Mouse (Mus musculus): ENCODE measurements at regions not wholly inside any gene's neighbourhood (a gene's known extent, or its start where the extent isn't known, plus 50 kb on each side); places are given as distances from the start of the nearest gene placed in this dataset.
"Not testable (repeated sequence)": the region's sequence is repeated elsewhere in the genome, so short reads cannot be mapped to it uniquely, and the experiment has no call there.

DNA sequence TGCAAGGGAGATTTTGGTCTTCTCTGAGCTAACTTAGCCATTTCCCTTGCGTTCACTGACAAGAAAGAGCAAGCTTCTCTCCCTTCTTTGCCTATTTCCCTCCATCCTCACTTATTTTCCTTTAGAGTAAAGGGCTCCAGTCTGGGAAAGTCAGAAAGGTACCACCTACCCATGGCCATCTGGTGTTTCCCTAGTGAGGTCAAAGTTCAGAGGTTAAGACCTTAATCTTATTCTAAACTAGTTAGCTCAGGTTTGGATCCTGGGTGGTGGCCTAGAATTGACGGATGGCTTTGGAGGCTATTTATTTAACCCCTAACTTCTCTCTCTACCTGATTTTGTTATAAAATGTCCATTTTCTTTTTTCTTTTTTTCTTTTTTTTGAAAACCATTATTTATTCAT, 472.6 kb upstream of the Sall1 start:
- no peak for DNase-seq

GRCm38 (mm10) chr8:89514270-89514669, 470.3 kb upstream of the Sall1 start:
- no peak for DNase-seq

GRCm38 (mm10) chr8:89507639-89508038, 463.7 kb upstream of the Sall1 start:
- no peak for DNase-seq

DNA sequence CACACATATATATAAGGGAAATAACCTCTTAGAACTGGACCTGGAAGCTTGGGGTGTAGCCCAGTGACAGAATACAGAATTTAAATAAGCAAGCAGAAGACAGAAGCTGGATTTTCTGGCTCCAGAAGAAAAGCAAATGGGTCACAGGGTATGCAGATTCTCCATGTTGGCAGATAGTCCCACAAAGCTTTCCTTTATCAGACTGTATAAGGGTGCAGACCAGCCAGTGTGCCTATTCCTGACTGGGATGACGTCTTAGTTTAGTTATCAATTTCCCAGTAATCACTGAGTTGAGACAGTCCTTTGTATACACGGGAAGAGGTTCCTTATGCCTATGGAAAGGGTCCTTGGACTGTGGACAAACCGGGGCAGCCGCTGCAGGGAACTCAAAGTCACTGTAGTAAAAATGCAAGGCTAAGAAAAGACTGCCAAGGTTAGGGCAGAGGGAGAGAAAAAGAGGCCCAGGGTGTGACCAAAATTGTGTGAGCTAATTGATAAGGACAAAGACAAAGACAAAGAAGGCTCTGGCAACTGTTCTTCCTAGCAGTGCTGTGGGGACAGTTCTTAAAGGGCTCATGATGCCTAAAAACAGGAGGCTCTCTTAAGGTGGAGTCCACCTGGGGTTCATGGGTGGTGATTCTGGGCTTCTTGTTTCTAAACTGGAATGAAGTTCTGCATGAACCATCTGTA, 459.7 kb upstream of the Sall1 start:
- DNase-seq, result no peak

DNA sequence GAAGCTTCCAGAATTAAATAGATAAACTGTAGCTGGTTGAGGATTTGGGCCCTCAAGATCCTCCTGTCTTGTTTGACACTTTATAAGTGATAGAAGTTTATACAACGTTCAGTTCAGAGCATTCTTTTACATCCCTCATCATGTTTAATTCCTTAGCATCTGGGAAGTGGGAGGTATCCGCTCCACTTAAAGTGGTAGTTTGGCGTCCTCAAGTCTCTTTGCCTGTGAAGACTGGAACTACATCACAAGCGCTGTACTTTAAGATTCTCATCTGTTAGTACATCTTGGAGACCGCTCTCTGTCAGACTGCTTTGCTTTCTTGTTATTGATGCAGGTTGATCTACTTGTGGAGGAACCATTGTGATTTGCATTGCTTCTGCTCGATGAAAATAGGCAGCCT, 459.1 kb upstream of the Sall1 start:
- DNase-seq, result no peak

GRCm38 (mm10) chr8:89501756-89502155, 457.8 kb upstream of the Sall1 start:
- no peak for DNase-seq

GRCm38 (mm10) chr8:89499831-89500230, 455.9 kb upstream of the Sall1 start:
- no peak for DNase-seq

GRCm38 (mm10) chr8:89498088-89498695, 454.2 kb upstream of the Sall1 start:
- no peak for DNase-seq

DNA sequence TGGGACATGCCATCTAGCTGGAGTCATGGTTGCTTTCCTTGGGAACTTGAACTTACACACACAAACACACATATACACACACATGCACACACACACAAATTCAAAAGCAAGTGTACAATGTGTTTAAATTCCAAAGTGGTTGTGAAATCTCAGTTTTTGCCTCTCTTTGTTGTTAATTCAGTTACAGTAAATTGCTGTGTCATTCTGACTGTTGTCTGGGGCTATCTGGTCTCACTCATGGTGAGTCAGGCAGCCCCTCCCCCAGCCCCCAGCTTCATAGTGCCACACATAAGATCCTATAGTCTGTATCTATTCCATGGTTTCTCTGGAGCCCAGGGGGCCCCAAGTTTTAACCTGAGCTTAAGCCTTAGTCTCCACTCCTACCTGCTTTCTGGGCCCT, 448.4 kb upstream of the Sall1 start:
- DNase-seq, result no peak

DNA sequence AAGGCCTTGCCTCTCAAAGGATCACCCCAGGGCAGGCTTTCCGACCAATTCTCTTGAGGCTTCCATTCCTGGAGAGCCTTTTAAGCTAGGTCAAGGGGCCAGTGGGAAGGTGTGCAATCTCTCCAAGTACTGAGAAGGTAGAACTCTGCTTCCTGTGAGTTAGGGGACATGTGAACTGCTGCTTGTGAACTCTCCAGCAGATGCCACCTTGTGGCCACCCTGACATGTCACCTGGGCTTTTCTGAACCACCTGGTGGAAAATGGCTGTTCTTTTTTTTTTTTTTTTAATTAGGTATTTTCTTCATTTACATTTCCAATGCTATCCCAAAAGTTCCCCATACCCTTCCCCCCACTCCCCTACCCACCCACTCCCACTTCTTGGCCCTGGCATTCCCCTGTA, 438.5 kb upstream of the Sall1 start:
- not testable (repeated sequence) for DNase-seq

DNA sequence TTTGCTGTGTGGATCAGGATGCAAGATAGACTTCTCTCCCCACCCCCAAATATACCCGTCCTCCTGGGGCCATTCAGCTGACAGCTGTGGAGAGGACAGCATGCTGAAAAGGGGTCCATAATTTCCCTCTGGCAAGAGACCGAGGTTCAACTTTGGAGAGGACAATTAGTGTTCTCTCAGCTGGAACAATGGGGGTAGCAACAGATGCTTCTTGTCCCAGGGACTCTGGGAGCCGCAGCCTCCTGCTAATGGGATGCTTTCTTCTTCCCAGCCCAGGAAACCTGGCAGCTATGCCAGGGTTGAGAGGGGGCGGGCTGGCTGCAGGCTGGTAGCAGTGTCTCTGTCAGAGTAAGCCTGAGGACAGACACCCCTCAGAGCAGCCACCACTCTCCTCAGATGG, 433.0 kb upstream of the Sall1 start:
- no peak for DNase-seq

DNA sequence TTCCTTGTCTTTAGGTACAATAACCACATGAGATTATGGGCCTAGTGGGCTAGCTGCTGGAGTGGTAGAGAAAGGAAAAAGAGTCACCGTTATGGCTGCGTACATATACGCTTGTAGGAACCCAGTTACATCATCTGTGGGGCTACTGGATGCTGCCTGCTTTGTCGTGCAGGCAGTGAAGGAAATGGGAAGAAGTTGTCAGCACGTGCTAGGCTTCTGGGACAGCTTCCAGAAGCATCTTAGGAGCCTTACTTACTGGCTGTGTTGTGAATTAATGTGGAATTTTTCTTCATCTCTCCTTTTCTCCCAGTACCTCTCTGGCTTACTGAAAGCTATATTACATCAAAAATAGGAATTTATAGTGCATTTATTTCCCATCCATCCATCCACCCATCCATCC, 427.2 kb upstream of the Sall1 start:
- no peak for DNase-seq

GRCm38 (mm10) chr8:89468782-89469220, 424.8 kb upstream of the Sall1 start:
- peak; percentile 23 for DNase-seq

- no peak for DNase-seq
Observed at GRCm38 (mm10) chr8:89465211-89465753, 421.3 kb upstream of the Sall1 start.

DNA sequence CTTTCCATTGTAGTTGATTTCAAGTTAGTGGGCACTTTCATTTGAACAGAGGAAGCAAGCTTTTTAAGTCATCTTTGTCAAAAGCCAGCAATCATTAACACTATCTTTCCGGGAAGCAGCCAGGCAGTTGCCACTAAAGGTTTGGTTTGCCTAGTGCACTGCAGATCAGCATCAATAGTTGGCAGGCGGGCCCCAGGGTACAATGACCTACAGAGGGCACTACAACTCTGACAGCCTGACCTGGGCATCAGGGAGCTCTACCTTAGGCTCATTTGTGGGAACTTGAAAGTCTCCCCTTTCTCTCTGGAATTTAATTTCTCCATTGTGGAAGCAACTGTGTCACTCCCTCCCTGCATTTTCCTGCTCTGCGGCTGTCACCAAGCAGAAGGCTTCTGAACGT, 412.6 kb upstream of the Sall1 start:
- no peak for DNase-seq

- no peak for DNase-seq
Observed at GRCm38 (mm10) chr8:89455731-89456130, 411.8 kb upstream of the Sall1 start.

GRCm38 (mm10) chr8:89454197-89454596, 410.2 kb upstream of the Sall1 start:
- DNase-seq, result no peak

DNA sequence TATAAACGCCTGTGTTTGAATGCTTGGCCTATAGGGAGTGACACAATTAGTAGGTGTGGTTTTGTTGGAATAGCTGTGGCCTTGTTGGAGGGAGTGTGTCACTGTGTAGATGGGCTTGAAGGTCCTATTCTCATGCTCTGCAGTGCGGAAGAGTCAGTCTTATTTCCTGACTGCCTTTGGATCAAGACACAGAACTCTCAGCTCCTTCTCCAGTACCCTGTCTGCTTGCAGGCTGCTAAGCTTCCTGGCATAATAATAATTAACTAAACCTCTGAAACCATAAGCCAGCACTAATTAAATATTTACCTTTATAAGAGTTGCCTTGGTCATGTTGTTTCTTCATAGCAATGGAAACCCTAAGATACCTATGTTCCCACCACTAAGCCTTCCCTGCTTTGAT, 409.8 kb upstream of the Sall1 start:
- no peak for DNase-seq

DNA sequence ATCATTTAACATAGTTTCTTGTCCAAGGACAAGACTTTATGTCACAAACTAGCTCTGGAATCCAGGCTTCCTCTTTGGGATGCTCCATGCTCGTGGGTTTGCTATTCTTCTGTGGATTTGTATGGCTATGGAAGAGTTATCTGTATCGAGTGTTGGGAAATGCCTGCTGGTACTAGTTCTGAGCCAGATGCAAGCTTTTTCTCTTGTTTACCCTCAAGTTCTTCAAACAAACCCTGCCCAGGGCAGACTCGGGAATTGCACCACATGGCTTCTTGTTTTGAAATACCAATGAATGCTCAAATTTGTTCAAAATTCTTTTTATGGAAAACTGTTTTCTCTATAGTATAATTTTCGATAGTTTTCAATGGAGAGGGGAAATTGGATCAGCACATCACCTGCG, 400.5 kb upstream of the Sall1 start:
- no peak for DNase-seq

GRCm38 (mm10) chr8:89439304-89439703, 395.3 kb upstream of the Sall1 start:
- no peak for DNase-seq

DNA sequence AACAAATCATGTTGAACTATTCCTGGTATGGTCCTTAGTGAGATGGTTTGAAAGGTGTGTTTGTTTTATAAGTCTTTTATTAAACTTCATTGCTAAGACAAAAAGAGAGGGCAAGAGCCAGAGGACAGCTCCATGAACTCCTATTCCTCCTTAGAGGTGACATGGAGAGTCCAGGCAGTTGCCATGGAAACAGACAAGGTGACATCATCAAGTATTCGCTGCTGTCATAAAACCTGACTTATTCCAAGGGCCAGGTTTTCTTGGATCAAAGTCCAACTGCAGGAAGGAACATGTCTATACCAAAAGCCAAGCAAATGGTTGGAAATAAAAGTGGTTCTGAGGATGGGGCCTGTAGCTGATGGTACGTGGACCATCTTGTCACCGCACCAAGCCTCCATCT, 383.0 kb upstream of the Sall1 start:
- DNase-seq, result no peak

- no peak for DNase-seq
Observed at GRCm38 (mm10) chr8:89415287-89415686, 371.3 kb upstream of the Sall1 start.

- DNase-seq, result no peak
Observed at GRCm38 (mm10) chr8:89412500-89412899, 368.5 kb upstream of the Sall1 start.

GRCm38 (mm10) chr8:89412046-89412445, 368.1 kb upstream of the Sall1 start:
- DNase-seq, result no peak

DNA sequence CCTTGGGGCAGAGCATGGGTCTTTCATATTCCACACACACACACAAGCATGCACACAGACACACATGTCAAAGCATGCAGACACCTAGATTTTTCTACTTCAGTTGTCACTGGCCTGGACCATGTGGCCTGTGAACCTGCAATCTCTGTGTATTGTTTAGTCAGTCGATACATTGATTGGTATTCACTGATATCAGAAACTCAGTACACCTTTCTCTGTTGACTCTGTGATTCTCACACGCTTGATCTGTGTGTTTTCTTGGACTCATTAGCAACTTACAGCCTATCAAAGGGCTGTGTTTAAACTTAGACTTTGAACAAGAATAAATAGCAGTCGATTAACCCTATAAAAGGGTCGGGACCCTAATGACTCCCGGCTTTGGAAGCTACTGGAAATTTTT, 362.7 kb upstream of the Sall1 start:
- DNase-seq, result no peak

Data from cerebellum, adult 9-10 months (tissue).